Mouse (Mus musculus) lung, postnatal 0 days (tissue): Measurements from ENCODE around the gene Arl5c.

Experiments
- CTCF ChIP-seq: IDR thresholded peaks from 2 replicates; pipeline ENCODE4 v1.5.1; 2016; ENCODE audit warnings: antibody characterized with exemption, mild to moderate bottlenecking
- EP300 ChIP-seq: IDR thresholded peaks from 2 replicates; pipeline ENCODE4 v1.6.1; 2016; ENCODE audit warnings: antibody characterized with exemption, mild to moderate bottlenecking, control low read depth

GRCm38 (mm10) chr11:98021565-98022252 is 25.7 kb upstream of the Arl5c start:
- TF ChIP-seq CTCF, result 0 out of 2 replicates have a peak, but pooled peaks have one; percentile 1
- TF ChIP-seq EP300, result no peak
